Mouse (Mus musculus): Measurements from ENCODE around the gene Dnah17.

Gene Dnah17

GRCm38 (mm10) chr11:118142547-118143165 is 12.2 kb upstream of the Dnah17 start:
- DNase-seq: no peak

- DNase-seq: no peak
Observed at GRCm38 (mm10) chr11:118140771-118141565, 10.5 kb upstream of the Dnah17 start.

DNA sequence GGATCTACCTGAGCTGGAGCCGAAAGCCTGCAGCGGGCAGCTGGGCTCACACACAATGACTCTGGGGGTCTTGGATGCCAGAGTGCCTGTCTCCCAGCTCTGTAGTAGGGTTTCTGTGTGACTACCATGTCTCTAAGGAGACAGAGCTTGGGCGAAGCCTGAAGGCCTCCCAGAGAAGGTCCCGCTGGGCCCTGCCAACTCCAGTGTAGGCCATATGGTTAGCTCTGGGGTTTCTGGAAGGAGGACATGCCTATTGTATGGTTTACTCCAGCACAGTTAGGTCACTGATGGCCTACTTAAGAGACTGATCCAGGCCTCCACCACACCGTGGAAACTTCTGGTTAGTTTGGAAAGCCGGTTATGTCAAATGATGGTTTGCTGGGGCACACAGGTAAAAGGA is 7.9 kb upstream of the Dnah17 start:
- DNase-seq: no peak

- DNase-seq: no peak
Observed at GRCm38 (mm10) chr11:118136172-118136632, 5.8 kb upstream of the Dnah17 start.

GRCm38 (mm10) chr11:118135271-118135670 is 4.8 kb upstream of the Dnah17 start:
- DNase-seq: no peak

GRCm38 (mm10) chr11:118133752-118134169 is 3.3 kb upstream of the Dnah17 start:
- peak; percentile 61 for DNase-seq

GRCm38 (mm10) chr11:118133133-118133751 is 2.8 kb upstream of the Dnah17 start:
- DNase-seq: no peak

DNA sequence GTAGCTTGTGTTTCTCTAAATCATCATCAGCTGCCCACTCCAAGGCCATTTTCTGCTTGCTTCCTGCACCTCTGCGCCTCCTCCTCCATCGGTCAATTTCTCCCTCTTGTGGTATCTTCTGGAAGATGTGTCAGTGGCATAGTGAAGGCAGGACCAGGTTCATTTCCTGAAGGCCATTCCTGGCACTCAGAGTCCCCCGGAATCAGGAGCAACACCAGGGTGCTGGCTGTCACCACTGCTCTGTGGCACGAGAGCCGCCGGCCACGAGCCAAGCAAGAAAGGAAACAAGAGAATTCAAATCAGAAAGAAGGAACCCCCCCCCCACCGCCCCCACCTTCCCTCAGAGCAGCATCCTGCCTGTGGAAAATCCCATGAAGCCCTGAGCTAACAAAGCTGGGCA is 1.7 kb upstream of the Dnah17 start:
- peak; percentile 74 for DNase-seq

GRCm38 (mm10) chr11:118129812-118130211 is 622 bp downstream of the Dnah17 start:
- DNase-seq: no peak

- no peak for DNase-seq
Observed at GRCm38 (mm10) chr11:118121592-118121991, 8.8 kb downstream of the Dnah17 start.

DNA sequence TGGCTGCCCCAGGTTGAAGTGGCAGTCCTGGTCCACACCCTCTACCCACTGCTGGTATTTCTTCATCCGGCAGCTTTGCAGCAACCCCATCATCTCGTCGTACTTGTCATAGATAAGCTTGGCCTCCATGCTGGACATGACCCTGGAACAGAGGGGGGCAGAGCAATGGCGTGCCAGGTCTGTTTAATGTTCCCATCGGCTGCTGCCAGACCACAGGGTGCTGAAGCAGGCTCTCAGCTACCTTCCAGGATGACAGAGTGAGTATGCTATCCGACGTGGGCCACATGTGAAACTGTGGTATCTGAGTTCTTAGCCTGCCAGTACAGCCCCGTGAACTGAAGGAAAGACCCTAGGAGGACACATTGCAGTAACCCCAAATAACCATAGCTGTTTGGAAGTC is 11.7 kb downstream of the Dnah17 start:
- DNase-seq: no peak

- DNase-seq: no peak
Observed at GRCm38 (mm10) chr11:118114581-118115110, 15.8 kb downstream of the Dnah17 start.

DNA sequence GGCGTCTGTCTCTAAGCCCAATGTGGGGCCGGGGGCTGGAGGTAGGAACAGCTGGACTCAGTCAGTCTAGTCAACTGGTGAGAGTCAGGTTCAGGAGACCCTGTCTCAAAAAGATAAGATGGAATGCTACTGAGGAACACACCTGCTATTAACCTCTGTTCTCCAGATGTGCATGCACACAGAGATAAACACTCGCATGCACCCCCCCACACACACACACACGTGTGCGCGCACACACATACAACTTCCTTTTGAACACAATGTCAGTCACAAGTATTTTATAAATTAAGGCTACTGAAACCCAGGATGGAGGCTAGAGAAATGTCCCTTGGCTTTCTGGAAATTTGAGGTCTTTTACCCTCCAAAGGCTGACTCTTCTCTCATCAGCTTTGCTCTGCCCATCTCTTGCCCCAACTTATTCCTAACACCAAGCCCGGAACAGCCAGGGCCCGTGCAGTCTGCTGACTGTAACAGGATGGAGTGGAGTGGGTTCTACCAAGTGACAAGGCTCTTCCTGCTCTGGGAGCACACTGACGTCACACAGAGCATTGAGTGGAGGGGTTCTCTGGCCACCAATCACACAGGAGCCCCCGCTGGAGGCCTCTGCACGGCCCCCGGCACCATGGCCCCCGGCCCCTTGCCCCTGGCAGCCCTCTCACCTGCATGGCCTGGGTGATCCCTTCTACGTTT is 16.8 kb downstream of the Dnah17 start:
- DNase-seq: no peak

DNA sequence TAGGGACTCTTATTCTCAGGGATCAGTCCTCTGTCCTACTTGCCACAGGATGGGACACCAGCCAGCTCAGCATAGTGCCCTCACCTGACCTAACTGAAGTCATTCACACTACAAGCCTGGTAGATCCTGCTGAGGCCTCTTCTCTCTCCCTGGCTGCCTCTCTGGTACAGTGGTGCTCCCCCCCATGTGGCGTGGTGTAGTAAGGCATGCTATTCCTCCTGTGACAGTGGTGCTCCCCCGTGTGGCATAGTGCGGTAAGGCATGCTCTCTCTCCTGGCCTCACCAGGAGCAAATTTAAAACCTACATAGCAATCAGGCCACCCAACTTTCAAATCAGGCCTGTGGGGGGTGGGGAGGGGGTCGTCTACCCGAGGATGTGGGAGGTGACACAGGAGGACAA is 26.4 kb downstream of the Dnah17 start:
- DNase-seq: peak; percentile 86

DNA sequence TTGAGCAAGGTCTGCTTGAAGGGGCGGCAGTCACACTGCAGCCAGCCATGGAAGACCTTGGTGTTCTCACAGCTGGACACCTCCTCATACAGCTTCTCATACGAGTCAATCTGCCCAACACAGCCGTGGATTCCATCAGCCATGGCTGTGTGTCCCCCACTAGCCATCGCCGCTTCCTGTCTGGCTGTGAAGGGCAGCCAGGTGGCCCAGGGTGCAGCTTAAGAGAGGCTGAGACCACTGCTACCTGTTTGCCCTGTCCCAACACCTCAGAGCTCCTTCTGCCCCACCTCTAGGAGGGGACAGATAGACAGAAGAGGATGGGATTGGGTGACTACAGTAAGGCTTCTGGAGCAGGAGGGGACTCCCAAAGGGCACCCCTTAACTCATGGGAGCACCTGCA is 27.1 kb downstream of the Dnah17 start:
- DNase-seq: no peak

DNA sequence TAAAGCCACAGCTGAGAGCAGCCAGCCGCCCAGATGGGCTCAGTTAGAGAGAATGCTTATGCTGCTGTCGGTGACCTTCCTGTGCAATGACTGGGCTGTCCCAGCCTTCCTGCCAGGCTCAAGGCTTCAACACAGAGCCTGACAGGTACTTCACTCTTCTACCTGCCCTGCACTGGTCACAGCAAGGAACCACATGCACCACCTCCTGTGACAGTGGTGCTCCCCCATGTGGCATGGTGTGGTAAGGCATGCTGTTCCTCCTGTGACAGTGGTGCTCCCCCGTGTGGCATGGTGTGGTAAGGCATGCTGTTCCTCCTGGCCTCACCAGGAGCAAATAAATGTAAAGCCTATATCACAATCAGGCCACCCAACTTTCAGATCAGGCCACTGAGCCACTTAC is 27.6 kb downstream of the Dnah17 start:
- DNase-seq: peak; percentile 90

DNA sequence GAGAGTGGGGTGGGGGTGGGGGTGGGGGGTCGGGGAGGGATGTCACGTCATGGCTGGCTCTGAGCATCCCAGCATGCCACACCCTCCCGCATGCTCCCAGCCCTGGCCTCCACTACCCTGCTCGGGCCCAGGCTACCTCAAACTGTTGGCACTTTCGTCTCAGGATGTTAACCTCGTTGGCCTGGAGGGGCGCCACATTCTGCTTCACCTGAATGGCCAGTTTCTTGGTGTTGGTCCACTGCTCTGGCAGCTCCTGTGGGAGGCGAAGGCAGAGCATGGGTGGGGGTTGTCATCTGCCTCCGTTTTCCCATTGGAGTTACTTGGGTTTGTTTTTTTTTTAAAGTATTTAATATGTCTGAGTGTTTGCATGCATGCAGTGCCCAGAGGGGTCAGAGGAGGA is 29.3 kb downstream of the Dnah17 start:
- DNase-seq: no peak

DNA sequence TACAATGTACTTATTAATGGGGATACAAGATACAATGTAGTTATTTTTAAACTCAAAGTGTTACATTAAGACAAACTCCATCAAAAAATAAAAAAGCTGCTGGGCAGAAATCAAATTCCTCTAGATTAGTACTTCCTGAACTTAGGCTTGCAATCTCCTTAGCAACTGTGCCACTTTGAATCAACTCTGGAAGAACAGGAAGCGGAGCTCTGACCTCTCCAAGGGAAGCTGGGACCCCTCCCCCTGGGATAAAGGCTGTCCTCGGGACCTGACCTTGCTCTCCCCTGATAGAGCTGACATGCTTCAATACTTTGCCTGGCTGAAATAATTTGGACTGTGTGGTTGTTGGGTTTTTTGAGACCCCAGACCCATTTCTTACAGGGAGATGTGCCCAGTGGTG is 33.7 kb downstream of the Dnah17 start:
- no peak for DNase-seq

DNA sequence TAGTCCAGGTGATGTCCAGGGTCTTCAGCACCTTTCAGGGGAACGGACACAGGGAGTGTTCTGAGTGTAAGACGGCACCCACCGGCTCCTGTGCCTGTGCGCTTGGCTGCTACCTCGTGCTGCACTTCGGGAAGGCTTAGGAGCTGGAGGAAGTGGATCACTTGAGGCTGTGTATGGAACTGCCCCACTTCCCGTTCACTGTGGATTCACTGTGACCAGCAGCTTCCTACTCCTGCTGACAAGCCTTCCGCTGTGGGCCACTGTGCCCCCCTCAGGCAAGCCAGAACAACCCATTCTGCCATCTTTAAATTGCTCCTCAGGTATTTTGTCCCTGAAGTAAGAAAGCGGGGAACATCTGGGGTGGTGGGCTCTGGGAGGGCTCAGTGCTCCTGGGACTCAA is 35.4 kb downstream of the Dnah17 start:
- DNase-seq: no peak

GRCm38 (mm10) chr11:118091002-118091670 is 39.3 kb downstream of the Dnah17 start:
- no peak for DNase-seq

- DNase-seq: no peak
Observed at GRCm38 (mm10) chr11:118088896-118089295, 41.5 kb downstream of the Dnah17 start.

DNA sequence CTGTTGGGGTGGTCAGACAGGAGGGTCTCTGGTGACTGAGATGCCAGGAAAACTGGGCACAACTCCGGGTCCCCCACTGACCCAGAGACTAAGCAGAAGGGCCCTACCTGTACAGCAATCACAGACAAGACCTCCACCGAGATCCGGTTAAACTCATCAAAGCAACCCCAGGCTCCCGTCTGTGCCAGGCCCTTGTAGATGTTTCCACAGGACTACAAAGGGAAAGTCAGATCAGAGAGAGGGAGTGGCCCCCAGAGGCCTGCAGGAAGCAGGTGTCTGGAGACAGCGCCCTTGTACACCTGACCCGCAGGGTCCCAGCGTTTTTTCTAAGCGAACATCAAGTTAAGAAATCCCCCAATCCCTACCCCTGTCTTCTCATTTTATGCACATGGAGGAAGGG is 44.5 kb downstream of the Dnah17 start:
- DNase-seq: no peak

GRCm38 (mm10) chr11:118085176-118085575 is 45.3 kb downstream of the Dnah17 start:
- peak; percentile 53 for DNase-seq

Measured in kidney, postnatal 14 days (tissue).